Mouse (Mus musculus) urinary bladder, postnatal 4 days (tissue): ENCODE results near the gene Rae1.

Experiments used
- DNase-seq, 2 experiments: peaks; one replicate each; pipeline ENCODE4 v3.0.0; 2021 to 2022; ENCODE audit warnings: low spot score in 2 of 2

Rae1 gene

GRCm38 (mm10) chr2:172999630-173000284 lies at the start of gene Rae1:
Rae1 (plus strand) TSS chr2:173000117.
- DNase-seq: peak; percentile 97 to 99

GRCm38 (mm10) chr2:172950119-172950676 lies 49.7 kb upstream of the Rae1 start:
- DNase-seq: no peak

GRCm38 (mm10) chr2:172950722-172951121 lies 49.2 kb upstream of the Rae1 start:
- no peak for DNase-seq

GRCm38 (mm10) chr2:172951976-172952375 lies 47.9 kb upstream of the Rae1 start:
- no peak for DNase-seq

- peak in 1 of 2 experiments; percentile 52 for DNase-seq
Measured at GRCm38 (mm10) chr2:172958579-172958978, 41.3 kb upstream of the Rae1 start.

GRCm38 (mm10) chr2:172959006-172959768 lies 40.7 kb upstream of the Rae1 start:
- no peak for DNase-seq

- no peak for DNase-seq
Measured at GRCm38 (mm10) chr2:172960350-172960749, 39.6 kb upstream of the Rae1 start.

- DNase-seq: no peak
Measured at GRCm38 (mm10) chr2:172961211-172961610, 38.7 kb upstream of the Rae1 start.

GRCm38 (mm10) chr2:172965249-172965648 lies 34.7 kb upstream of the Rae1 start:
- no peak for DNase-seq

- no peak for DNase-seq
Measured at GRCm38 (mm10) chr2:172966480-172966879, 33.4 kb upstream of the Rae1 start.

- no peak for DNase-seq
Measured at GRCm38 (mm10) chr2:172971865-172972264, 28.1 kb upstream of the Rae1 start.

GRCm38 (mm10) chr2:172973806-172974565 lies 25.9 kb upstream of the Rae1 start:
- DNase-seq: no peak

- DNase-seq: no peak
Measured at GRCm38 (mm10) chr2:172974701-172975100, 25.2 kb upstream of the Rae1 start.

GRCm38 (mm10) chr2:172975159-172975558 lies 24.8 kb upstream of the Rae1 start:
- no peak for DNase-seq

GRCm38 (mm10) chr2:172976661-172977238 lies 23.2 kb upstream of the Rae1 start:
- DNase-seq: no peak

GRCm38 (mm10) chr2:172977409-172978130 lies 22.3 kb upstream of the Rae1 start, which contains the start of gene Spo11:
Spo11 (plus strand) TSS chr2:172977700.
- no peak for DNase-seq

- no peak for DNase-seq
Measured at GRCm38 (mm10) chr2:172978131-172978633, 21.7 kb upstream of the Rae1 start.

- no peak for DNase-seq
Measured at GRCm38 (mm10) chr2:172979666-172980345, 20.1 kb upstream of the Rae1 start.

- no peak for DNase-seq
Measured at GRCm38 (mm10) chr2:172982776-172983561, 16.9 kb upstream of the Rae1 start.
